Mouse (Mus musculus) spleen, adult 2 months (tissue): Measurements from ENCODE around the gene Abhd6.

Experiments
- CTCF ChIP-seq: fragments of 200-500 bp; IDR thresholded peaks from 2 replicates; pipeline ENCODE4 v1.5.1; 2011; ENCODE audit warnings: mild to moderate bottlenecking, inconsistent platforms; ENCODE audit not compliant: insufficient read depth, insufficient read length, insufficient replicate concordance; ENCODE audit errors: extremely low read depth
- POLR2A ChIP-seq: fragments of 200-500 bp; IDR thresholded peaks from 2 replicates; pipeline ENCODE4 v1.6.1; 2011; ENCODE audit warnings: low read depth, low read length, inconsistent platforms

- TF ChIP-seq POLR2A (no peak), CTCF (no peak)
Observed at GRCm38 (mm10) chr14:7999435-7999834, 3.3 kb upstream of the Abhd6 start.
